Comparison of ENCODE assay signal across 14 mouse cellular contexts in the genomic region with DNA sequence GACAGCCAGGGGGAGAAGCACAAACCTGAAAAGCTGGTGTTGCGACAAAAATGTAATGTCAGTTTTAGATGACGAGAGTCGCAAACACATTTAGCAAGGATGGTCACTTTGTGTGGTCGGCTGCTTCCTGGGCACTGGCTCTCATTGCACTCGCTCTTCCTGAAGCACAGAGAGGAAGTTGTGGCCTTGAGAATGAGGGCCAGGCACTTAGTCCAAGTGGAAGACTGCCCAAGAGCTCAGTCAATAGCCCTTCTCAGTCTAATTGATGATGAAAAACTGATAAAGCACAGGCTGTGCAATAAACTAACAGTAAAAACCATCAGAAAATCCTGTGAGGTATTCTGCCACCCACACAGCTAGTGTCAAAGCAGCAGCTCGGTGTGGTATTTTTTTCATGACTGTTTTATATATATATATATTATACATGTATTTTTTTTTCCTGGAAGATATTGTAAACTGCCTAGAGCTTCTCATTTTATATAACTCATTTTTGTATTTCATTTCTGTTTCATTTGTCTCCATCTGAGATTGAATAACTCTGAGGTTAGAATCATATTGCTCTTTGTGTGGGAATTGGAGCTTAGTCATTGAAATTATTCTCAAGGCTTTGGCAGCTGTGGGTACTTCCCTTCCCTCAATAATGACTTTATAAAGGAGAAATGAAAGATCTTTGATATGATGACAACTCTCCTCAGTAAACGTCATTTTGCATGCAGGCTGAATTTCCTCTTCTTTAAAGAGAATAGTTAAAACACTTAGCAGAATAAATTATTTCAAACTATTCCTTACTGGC. TPM values are rescaled to one million over a fixed set of nuclear protein-coding genes. Genes with fewer than 3 reads are reported as not detected.
DNase-seq lines count a peak whose midpoint lies in the region; ATAC-seq and TF ChIP-seq lines count a peak whose summit lies in the region.
"Had no signal": no experiment of that assay in that cellular context is flagged by ENCODE, and none has a peak within 500 bp of the region (broad histone marks: within the 10 kb centered on the region; RNA-seq: fewer than 3 reads in every experiment).

No protein-coding gene starts in this region.

- no peaks in the 10 kb centered on the region for H3K4me1 ChIP-seq in forebrain, embryonic 15.5 days
- no peaks in the 10 kb centered on the region for H3K4me1 ChIP-seq in forebrain, embryonic 10.5 days
- H3K4me1 ChIP-seq in midbrain, embryonic 14.5 days (ENCODE audit: control insufficient read depth, insufficient read depth, low read length): no peaks in the 10 kb centered on the region
- no peaks in the 10 kb centered on the region for H3K4me1 ChIP-seq in midbrain, postnatal 0 days (ENCODE audit: insufficient read depth, low read length)
- H3K4me1 ChIP-seq in hindbrain, embryonic 13.5 days (replicated peaks): no peaks in the 10 kb centered on the region
- H3K4me1 ChIP-seq: heart, embryonic 13.5 days; hindbrain, embryonic 15.5 days; stomach, embryonic 15.5 days had no signal

- no peak for TF ChIP-seq CTCF in midbrain, postnatal 0 days (IDR thresholded peaks at IDR 0.05)

- no peak for ATAC-seq in forebrain, embryonic 15.5 days (replicated peaks)
- ATAC-seq in midbrain, embryonic 14.5 days (ENCODE audit: low FRiP score, low TSS enrichment): no peak
- no peak for ATAC-seq in midbrain, postnatal 0 days (ENCODE audit: low FRiP score)
- ATAC-seq in hindbrain, embryonic 13.5 days (ENCODE audit: low FRiP score): no peak
- ATAC-seq: activated CD4-positive, CD25-positive, alpha-beta regulatory T cell, adult 4 months had no signal

- no peaks in the 10 kb centered on the region for H3K36me3 ChIP-seq in forebrain, embryonic 15.5 days
- H3K36me3 ChIP-seq in forebrain, embryonic 10.5 days (replicated peaks): no peaks in the 10 kb centered on the region
- no peaks in the 10 kb centered on the region for H3K36me3 ChIP-seq in midbrain, embryonic 14.5 days (ENCODE audit: control insufficient read depth, insufficient read depth, low read length)
- no peaks in the 10 kb centered on the region for H3K36me3 ChIP-seq in midbrain, postnatal 0 days (ENCODE audit: insufficient read depth, low read length)
- no peaks in the 10 kb centered on the region for H3K36me3 ChIP-seq in hindbrain, embryonic 13.5 days
- H3K36me3 ChIP-seq: heart, embryonic 13.5 days; hindbrain, embryonic 15.5 days; stomach, embryonic 15.5 days had no signal

- H3K27ac ChIP-seq in forebrain, embryonic 15.5 days (replicated peaks): 0 out of 2 replicates have a peak overlapping the region, but pooled peaks have one; percentile 19
- no peak overlapping the region for H3K27ac ChIP-seq in forebrain, embryonic 10.5 days
- H3K27ac ChIP-seq in midbrain, embryonic 14.5 days (replicated peaks; ENCODE audit: low read depth, low read length): no peak overlapping the region
- no peak overlapping the region for H3K27ac ChIP-seq in midbrain, postnatal 0 days (ENCODE audit: low read depth, low read length)
- no peak overlapping the region for H3K27ac ChIP-seq in hindbrain, embryonic 13.5 days
- H3K27ac ChIP-seq: heart, embryonic 13.5 days; hindbrain, embryonic 15.5 days; stomach, embryonic 15.5 days had no signal

- H3K27me3 ChIP-seq in forebrain, embryonic 15.5 days: no peaks in the 10 kb centered on the region
- no peaks in the 10 kb centered on the region for H3K27me3 ChIP-seq in forebrain, embryonic 10.5 days (ENCODE audit: poor library complexity, severe bottlenecking)
- no peaks in the 10 kb centered on the region for H3K27me3 ChIP-seq in midbrain, embryonic 14.5 days (ENCODE audit: control insufficient read depth, insufficient read depth, low read length)
- H3K27me3 ChIP-seq in midbrain, postnatal 0 days (ENCODE audit: insufficient read depth, low read length): no peaks in the 10 kb centered on the region
- H3K27me3 ChIP-seq in hindbrain, embryonic 13.5 days: no peaks in the 10 kb centered on the region
- H3K27me3 ChIP-seq: heart, embryonic 13.5 days; hindbrain, embryonic 15.5 days; stomach, embryonic 15.5 days had no signal

- DNase-seq in forebrain, embryonic 10.5 days (ENCODE audit: extremely low spot score, low spot score): no peak
- peak; percentile 1 for DNase-seq in midbrain, embryonic 14.5 days
- no peak for DNase-seq in midbrain, postnatal 0 days (ENCODE audit: low spot score)
- DNase-seq in layer of hippocampus, postnatal 36 days: peak; percentile 3 to 6
- peak; percentile 21 for DNase-seq in telencephalon, adult 2 months (ENCODE audit: low read depth, low spot score)
- no peak for DNase-seq in thymus, postnatal 4 days

- no peaks in the 10 kb centered on the region for H3K9me3 ChIP-seq in forebrain, embryonic 15.5 days
- no peaks in the 10 kb centered on the region for H3K9me3 ChIP-seq in forebrain, embryonic 10.5 days
- no peaks in the 10 kb centered on the region for H3K9me3 ChIP-seq in midbrain, embryonic 14.5 days (ENCODE audit: control insufficient read depth, low read length)
- H3K9me3 ChIP-seq in midbrain, postnatal 0 days (ENCODE audit: low read length): no peaks in the 10 kb centered on the region
- H3K9me3 ChIP-seq in hindbrain, embryonic 13.5 days: no peaks in the 10 kb centered on the region
- H3K9me3 ChIP-seq: heart, embryonic 13.5 days; hindbrain, embryonic 15.5 days; stomach, embryonic 15.5 days had no signal

- no peak overlapping the region for H3K4me2 ChIP-seq in forebrain, embryonic 15.5 days (replicated peaks)
- H3K4me2 ChIP-seq in midbrain, embryonic 14.5 days (ENCODE audit: low read length): no peak overlapping the region
- no peak overlapping the region for H3K4me2 ChIP-seq in midbrain, postnatal 0 days (ENCODE audit: low read depth, low read length, poor library complexity, severe bottlenecking)
- no peak overlapping the region for H3K4me2 ChIP-seq in hindbrain, embryonic 13.5 days
- H3K4me2 ChIP-seq: heart, embryonic 13.5 days; hindbrain, embryonic 15.5 days; stomach, embryonic 15.5 days had no signal

- no peak overlapping the region for H3K4me3 ChIP-seq in forebrain, embryonic 15.5 days
- H3K4me3 ChIP-seq in forebrain, embryonic 10.5 days: no peak overlapping the region
- H3K4me3 ChIP-seq in midbrain, embryonic 14.5 days (replicated peaks; ENCODE audit: low read depth, low read length): no peak overlapping the region
- no peak overlapping the region for H3K4me3 ChIP-seq in midbrain, postnatal 0 days (ENCODE audit: low read depth, low read length)
- no peak overlapping the region for H3K4me3 ChIP-seq in hindbrain, embryonic 13.5 days
- H3K4me3 ChIP-seq: heart, embryonic 13.5 days; hindbrain, embryonic 15.5 days; stomach, embryonic 15.5 days had no signal

- 83% methylated on average over 7 of the region's 7 CpGs for WGBS in forebrain, embryonic 15.5 days
- 92% methylated on average over 7 of the region's 7 CpGs for WGBS in forebrain, embryonic 10.5 days
- 85% methylated on average over 7 of the region's 7 CpGs for WGBS in midbrain, embryonic 14.5 days
- 78% methylated on average over 7 of the region's 7 CpGs for WGBS in midbrain, postnatal 0 days
- WGBS in hindbrain, embryonic 13.5 days: 86% methylated on average over 7 of the region's 7 CpGs

- H3K9ac ChIP-seq in forebrain, embryonic 15.5 days (replicated peaks): no peak overlapping the region
- no peak overlapping the region for H3K9ac ChIP-seq in midbrain, embryonic 14.5 days (replicated peaks; ENCODE audit: low read length)
- no peak overlapping the region for H3K9ac ChIP-seq in midbrain, postnatal 0 days (replicated peaks; ENCODE audit: low read length, poor library complexity, severe bottlenecking)
- no peak overlapping the region for H3K9ac ChIP-seq in hindbrain, embryonic 13.5 days
- H3K9ac ChIP-seq: heart, embryonic 13.5 days; hindbrain, embryonic 15.5 days; stomach, embryonic 15.5 days had no signal

RNA-seq across cellular contexts. Expression of a gene that starts 41.7 kb away (rescaled TPM):
- not detected in 2 replicates for polyA plus RNA-seq in forebrain, embryonic 15.5 days (2015; fragmentation: Nextera tagmentation; extraction: Ambion mirVana)
- polyA plus RNA-seq in forebrain, embryonic 10.5 days (2016; fragmentation: Nextera tagmentation; extraction: Ambion mirVana): 0.70 TPM in 1 of 2 replicates, not detected in the other
- not detected in 2 replicates for polyA plus RNA-seq in midbrain, embryonic 14.5 days (2014; fragmentation: Nextera tagmentation; extraction: Ambion mirVana)
- total RNA-seq in midbrain, postnatal 0 days (2014; rRNA removed): not detected in 2 replicates
- polyA plus RNA-seq in midbrain, postnatal 0 days (2015; fragmentation: Nextera tagmentation; extraction: Ambion mirVana): 0.72 TPM in 1 of 2 replicates, not detected in the other
- not detected for total RNA-seq in layer of hippocampus, postnatal 36 days (2021)
- 0.61 TPM in 1 of 2 replicates, not detected in the other for polyA plus RNA-seq in hindbrain, embryonic 13.5 days (2015; fragmentation: Nextera tagmentation; extraction: Ambion mirVana)
- polyA plus RNA-seq: heart, embryonic 13.5 days; hindbrain, embryonic 15.5 days; large intestine, adult 2 months; limb, embryonic 14.5 days had no signal

Comparison
In these comparisons a context has a peak if more than half of its experiments do, and no peak if none do; other contexts are left out.
1. DNase-seq: peak in midbrain, embryonic 14.5 days (single experiment), layer of hippocampus, postnatal 36 days (2 of 2) and telencephalon, adult 2 months (single experiment); none in forebrain, embryonic 10.5 days (single experiment), midbrain, postnatal 0 days (single experiment) and thymus, postnatal 4 days (single experiment).